Mouse (Mus musculus) urinary bladder, postnatal 10 days (tissue): ENCODE measurements around the gene Ifnar2.
"Not testable (repeated sequence)": the region's sequence is repeated elsewhere in the genome, so short reads cannot be mapped to it uniquely, and the experiment has no call there.

ENCODE experiments used
- DNase-seq: peaks from one replicate; pipeline ENCODE4 v3.0.0; 2022; ENCODE audit warnings: low spot score

The Ifnar2 gene

DNA sequence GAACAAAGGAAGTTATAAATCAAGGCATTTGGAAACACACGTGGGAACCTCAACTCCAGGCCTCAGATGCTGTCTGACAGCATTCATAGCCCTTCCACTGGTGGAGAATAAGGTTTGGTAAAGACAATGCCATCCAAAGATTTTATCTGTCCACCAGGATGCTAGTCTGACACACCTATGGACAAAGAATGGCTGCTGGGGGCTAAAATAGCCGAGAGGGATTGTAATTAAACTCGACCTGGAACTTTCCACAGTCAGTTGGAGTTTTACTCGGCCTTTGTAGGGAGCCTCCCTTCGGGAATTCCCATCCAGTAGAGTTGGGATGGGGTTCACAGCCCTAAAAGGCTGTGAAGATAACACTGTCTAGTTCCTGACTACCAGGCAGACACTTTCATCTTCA lies 54.9 kb downstream of the Ifnar2 start:
- DNase-seq: no peak

DNA sequence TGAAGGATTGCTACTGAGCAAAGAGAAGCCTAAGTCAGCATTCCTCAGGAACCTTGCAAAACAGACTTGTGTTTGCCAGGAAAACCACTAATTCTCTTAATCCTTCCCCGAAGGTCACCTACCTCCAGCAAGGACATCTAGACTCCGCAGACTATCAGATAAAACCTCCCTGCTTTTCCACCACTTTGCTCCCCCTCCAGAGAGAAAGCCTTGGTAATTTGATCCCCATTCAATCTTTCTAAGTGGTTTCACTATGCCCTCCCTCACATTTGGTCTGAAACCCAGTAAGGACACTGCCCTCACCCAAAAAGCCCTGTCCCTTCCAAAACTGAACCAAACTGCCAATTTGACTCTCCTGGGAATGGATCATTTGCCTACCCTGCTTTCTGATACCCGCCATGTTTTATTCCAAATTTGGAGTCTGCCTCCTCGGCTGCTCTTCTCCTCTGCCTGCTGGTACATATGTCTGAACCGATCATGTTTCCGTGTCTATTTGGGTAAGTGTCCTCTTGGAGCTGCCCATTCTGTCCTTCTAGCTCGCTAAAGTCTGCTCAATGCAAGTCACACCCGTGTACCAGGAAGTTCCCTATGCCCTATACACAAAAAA lies 55.8 kb downstream of the Ifnar2 start:
- DNase-seq: no peak

DNA sequence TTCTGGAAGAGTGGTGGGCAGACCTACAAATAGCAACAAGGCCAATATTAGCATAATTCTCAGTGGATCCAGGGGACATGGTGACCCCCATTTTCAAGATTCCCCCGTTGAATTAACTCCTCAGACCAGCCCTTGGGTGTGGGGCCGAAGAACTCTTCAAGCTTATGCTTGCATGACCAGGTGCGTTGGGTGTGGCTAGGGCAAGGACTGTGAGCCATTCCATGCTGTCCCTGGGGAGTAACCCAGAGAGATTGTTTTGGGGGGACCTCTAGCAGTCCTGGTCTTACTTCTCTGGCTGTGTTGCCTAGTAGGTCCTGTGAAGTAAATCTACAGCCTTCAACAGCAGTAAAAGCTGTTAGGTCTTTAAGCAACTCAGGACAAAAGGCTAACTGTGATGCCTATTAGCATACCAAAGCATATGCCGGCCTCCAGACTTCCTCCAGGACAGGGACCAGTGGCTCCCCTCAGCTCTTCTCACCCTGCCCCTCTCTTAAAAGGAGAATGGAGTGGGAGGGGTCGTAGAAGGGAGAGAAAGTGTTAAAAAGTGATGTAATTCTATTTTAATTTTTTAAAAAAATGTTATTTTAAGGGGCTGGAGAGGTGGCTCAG lies 60.2 kb downstream of the Ifnar2 start:
- DNase-seq: no peak

DNA sequence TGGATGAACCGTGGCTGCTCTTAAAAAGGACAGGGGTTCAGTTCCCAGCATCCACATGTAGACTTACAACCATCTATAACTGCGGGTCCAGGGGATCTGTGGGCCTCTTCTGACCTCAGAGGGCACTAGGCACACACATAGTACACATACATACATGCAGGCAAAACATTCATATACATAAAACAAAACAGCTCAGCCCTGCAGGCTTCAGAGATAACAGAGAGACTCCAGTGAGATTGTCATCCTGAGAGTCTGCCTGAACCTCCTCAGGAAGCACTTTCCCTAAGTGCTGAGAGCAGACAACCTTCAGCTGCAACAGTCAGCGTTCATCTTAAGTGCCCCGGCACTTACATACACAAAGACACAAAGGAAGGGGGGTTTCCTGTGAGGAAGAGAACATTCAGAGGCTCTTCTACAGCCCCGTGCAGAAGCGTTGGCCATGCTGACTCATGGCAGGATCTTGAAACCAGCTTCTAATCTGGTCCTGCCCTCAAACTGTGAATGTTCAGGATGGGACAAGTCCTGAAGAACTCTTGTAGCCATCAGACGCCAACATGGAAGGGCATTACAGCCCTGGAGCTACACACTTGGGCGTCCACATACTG lies 60.8 kb downstream of the Ifnar2 start:
- no peak for DNase-seq

DNA sequence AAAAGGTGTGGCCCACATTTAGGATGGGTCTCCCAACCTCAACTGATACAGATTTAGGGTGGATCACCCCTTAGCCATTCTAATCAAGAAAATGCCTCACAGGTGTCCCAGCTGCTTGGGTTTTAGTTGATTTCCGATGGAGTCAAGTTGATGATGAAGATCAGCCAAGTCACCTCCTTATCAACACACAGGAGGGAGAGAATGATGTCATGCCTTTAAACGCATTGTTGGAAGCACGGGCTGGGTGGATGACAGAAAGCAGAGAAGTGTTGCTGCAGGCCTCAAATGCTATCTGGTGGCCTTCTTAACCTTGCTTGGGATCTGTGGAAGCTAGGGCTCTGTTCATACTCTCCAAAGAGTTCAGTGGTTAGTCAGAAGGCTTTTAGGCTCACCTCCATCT lies 61.5 kb downstream of the Ifnar2 start:
- no peak for DNase-seq

DNA sequence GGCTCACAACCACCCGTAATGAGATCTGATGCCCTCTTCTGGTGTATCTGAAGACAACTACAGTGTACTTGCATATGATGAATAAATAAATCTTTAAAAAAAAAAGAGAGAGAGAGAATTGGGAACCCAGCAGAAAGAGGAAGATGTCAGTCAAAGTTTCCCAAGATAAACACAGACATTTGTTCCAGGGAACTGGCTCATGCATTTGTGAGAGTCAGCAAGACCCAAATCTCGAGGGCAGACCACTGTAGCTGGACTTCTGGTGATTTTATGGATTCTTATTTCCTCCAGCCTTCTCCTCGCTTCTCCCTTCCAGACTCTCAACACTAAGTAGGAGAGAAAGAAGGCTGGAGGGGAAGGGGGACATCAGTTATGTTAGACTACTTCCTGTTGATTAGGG lies 65.5 kb downstream of the Ifnar2 start:
- DNase-seq: no peak

DNA sequence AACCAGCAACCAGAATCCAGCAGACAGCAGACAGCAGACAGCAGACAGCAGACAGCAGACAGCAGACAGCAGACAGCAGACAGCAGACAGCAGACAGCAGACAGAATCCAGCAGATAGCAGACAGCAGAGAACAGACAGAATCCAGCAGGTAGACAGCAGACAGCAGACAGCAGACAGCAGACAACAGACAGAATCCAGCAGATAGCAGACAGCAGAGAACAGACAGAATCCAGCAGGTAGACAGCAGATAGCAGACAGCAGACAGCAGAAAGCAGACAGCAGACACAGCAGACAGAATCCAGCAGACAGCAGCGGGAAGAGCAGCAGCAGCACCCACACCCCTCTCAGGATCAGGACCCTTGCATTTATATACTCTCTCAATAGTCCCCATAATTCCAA lies 66.0 kb downstream of the Ifnar2 start:
- not testable (repeated sequence) for DNase-seq

DNA sequence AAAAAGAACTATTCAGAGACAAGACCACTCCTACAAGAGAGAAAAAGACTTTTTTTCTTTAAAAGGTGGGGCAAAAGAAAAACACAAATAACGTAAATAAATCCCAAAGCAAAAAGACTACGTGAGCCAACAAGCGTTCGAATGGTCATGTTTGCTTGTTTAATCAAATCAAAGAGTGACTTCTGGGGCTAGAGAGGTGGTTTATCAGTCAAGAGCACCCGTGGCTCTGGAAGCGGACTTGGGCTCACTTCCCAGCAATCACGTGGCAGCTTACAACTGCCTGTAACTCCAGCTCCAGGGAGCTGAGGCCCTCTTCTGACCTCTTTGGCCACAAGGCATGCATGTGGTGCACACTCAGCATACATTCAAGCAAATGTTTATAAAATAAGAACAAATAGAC lies 68.8 kb downstream of the Ifnar2 start:
- DNase-seq: no peak

DNA sequence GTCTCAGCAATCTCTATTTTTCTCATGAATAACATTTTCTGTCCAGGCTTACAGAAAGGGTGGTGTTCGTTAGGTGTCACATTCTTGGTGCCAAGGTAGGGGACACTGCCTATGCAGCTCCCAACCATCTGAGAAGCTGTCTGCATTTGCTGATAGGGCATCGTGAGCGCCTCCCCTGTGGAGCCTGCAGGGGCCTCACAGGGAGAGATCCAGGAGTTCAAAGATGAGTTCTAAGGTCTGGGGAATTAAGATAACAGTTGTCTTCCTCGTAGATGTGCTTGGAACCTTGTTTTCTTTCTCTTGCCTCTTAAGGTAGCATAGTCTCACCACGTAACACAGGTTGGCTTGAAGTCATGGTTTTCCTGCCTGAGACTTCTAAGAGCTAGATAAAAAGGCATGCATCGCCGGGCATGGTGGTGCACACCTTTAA lies 69.2 kb downstream of the Ifnar2 start:
- DNase-seq: no peak

DNA sequence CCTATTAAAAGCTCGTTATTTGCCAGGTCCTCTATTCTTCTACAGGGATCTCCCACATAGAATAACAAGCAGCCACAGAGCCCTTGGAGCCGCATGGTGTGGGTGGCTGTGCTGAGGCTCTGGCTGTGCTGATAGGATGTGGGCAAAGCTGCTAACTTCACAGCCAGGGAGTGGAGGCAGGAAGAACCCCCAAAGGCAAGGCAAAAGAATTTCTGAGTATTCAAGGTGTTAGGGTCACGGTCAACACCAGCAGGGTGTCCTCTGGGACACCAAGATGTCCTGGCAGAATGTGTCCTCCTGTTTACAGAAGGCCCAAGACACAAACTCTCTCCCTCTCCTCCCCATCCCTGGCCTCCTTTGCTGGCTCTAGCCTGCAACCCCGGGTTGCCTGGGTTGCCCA lies 69.9 kb downstream of the Ifnar2 start:
- DNase-seq: no peak

DNA sequence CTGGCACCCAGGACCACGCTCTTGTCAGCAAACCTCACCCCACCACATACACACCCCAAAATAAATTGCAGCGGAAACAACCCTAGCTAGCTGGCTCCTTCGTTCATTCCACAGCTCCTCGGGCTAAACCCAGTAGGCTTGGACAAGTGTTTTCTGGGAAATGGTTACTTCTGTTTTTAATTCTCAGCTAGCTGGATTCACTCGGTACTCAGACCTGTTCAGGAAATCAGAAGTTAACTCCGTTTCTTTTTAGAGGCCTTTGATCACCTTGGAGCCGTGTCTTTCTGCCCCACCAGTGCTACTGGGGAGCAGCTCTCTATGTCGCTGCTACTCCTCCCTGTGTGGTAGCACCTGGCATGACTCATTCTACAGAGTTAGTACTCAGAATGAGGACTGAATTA lies 70.6 kb downstream of the Ifnar2 start:
- DNase-seq: no peak

DNA sequence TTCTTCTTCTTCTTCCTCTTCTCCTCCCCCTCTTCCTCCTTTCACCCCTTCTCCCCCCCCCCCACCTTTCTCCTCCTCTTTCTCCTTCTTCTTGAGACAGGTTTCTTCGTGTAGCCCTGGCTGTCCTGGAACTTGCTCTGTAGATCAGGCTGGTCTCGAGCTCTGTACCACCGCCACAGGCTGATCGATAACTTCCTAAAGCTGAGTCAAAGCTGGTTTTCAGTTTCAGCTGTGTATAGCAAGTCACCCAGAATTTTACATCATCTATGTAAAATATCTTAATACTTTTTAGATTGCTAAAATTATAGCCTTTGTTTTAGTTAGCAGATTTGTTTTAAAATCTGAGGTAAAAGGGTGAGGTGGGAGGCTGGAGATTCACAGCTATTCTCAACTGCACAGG lies 72.3 kb downstream of the Ifnar2 start:
- no peak for DNase-seq

DNA sequence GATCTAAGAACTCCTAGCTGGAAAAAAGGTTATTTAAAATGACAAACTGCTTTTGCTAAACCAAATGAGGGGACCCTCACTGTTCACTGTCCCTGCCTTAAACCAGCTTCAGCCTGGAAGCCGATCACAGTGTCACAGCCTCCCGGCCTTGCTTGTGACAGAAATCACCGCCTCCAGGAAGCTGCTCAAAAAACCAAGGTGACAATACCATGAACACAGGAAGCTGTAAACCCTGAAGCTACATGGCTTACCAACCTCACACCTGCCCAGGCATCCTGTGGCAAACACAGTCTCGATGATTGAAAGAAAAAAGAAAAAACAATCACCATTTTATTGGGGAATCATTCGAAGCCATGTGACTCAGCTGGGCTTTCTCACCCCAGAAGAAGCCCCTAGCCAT lies 73.0 kb downstream of the Ifnar2 start:
- no peak for DNase-seq

DNA sequence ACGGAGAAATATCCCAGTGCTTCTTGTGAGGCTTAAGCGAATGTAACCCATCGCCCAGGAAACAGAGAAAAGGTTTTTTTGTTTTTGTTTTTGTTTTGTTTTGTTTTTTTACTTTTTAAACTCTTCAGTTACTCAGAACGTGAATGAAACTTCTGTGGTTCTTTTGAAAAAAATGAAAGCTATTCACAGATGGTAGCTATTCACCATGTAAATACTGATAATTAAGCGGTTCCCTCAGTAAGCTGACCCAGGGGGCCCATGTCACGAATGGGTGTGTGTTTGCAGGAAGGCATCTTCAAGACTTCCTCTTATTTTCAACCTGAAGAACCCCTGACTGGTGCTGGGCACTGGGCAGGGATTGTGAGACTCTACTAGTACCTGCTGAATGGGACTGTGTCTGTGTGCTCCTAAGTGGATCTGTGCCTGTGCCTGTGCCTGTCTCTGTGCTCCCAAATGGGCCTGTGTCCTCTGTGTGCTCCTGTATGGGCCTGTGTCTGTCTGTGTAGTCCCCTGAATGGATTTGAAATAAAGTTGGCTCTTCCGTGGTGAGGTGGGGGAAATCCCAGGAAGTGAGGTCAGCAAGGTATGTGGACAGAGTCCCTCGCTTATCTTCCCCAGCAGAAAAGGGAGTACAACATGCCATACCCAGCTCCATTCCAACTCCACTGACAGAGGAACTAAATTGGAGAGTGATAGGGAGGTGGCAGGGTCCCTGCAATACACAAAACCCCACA lies 74.4 kb downstream of the Ifnar2 start:
- no peak for DNase-seq

DNA sequence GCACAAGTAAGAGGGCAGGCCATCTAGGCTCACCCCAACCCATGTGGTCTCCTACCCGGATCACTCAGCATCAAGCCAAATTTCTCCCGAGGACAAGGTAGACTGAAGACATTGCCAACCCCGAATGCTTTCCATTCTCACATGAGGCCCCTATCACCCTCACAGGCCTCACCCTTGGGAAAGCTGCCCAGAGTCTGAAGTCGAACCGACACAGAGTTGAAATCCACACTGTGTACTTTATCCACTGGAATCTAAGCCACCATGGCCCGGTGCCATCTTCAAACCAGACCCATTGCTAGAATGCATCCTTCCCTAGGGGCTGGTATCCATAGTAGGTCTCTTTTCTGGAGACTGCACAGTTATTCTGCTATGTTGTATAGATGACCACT lies 74.9 kb downstream of the Ifnar2 start:
- no peak for DNase-seq

DNA sequence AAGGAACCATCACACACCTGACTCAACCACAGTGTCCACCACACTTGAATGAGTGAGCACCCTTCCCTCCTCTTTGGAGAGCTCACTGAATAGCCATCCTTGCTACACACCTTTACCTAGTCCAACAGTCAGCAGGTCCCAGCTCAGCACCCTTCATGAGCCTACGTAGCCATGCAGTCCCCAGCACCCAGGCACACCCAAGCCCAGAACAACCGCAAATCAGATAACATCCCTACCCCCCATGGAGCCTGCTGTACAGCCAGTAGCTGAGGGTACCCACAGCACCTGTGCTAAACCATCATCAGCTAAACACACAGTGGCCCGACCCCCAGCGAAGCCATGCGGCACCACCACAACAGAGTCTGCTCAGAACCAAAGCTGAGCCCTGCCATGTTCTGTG lies 75.5 kb downstream of the Ifnar2 start:
- DNase-seq: no peak

DNA sequence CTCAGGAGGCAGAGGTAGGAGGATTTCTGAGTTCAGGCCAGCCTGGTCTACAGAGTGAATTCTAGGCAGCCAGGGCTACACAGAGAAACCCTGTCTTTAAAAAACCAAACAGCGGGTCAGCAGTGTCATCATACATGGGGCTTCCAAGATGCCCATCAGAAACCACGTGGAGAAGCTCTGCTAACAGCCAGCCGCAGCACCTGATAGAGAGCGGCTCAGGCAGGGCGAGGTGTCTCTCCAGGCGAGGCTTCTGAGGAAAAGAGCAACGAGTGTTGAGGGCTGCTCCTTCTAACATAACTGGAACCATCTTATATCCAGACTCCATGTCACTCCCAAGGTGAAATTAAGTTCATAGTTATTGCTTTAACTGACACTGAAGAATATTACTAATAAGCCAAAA lies 76.3 kb downstream of the Ifnar2 start:
- DNase-seq: no peak

DNA sequence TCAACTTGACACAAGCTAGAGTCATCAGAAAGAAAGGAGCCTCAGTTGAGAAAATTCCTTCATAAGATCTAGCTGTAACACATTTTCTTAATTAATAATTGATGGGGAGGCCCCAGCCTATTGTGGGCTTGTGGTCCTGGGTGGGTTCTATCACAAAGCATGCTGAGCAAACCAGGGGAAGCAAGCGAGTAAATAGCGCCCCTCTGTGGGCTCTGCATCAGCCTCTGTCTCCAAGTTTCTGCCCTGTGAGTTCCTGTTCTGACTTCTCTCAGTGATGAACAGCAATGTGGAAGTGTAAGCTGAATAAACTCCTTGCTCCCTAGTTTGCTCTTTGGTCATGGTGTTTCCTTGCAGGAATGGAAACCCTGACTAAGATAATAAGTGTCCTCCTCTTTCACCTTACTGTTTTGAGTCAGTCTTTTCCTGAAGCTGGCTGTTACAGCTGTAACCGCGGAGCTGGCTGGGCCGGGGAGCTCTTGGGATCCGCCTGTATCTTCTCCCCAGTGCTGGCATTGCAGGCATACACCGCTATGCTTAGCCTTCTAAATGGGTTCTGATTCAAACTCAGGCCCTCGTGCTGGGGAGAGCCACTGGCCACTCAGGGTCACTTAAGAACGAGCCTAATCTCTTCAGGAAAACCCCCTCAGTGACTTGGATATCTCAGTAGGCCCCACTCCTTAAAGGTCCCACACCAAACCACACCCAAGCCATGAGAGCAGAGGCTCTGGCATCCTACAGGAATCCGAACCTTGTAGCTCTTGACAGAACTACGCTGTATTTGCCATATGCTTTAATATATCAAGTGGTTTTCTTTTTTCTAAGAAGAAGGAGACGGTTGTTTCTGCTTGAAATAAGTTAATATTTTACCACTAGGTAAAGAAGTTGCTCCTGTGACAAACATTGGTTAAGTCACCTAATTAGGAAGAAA lies 77.8 kb downstream of the Ifnar2 start:
- DNase-seq: no peak

DNA sequence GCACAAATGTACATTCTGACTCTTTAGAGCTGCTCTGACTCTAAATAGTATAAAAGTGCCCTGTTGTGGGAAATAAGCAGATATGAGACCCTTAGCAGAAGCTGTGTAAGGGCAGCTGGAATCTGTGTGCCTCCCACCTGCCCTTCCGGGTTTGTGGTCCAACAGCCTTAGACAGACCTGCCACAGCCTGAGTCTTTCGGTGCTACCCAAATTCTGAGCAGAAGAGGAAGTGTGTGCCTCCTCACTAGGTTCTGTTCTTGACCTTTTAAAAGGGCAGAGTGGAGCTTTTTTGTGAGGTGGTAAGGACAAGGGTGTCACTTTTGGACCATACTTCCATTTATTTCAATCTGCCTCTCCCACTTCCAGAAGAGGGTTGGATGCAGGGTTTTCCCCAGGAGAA lies 79.4 kb downstream of the Ifnar2 start:
- DNase-seq: no peak

DNA sequence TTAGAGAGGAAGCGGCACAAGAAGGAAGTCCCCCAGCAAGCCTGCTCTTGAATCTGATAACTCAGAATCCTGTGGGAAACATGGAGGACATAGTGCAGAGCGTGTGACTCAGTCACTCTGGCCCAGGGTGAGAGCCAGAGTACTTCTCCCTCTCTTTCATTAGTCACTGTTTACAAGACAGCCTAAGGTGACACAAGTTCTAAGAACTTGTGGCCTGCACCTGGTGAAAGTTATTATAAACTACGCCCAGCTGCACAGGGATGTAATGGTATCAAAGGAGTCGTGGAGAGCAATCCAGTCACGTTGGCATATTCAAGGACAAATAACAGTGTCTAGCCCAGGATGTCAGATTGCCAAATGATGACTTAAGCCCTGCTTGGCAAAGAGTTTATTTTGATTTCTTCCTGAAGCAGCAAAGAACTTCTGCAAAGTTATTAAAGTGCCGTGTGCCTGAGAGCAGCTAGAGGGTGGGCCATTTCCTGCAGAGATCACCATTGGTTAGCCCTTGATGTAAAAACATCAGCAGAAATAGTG lies 79.8 kb downstream of the Ifnar2 start:
- no peak for DNase-seq
